Mouse (Mus musculus) C2C12 (cell line): ENCODE measurements at regions not wholly inside any gene's neighbourhood (a gene's known extent, or its start where the extent isn't known, plus 50 kb on each side); places are given as distances from the start of the nearest gene placed in this dataset.

Experiments
- H3K27me3 ChIP-seq: one replicate; pipeline ENCODE4 v1.6.1; 2011; ENCODE audit not compliant: control insufficient read depth, insufficient read depth, insufficient read length
- H3K36me3 ChIP-seq: one replicate; pipeline ENCODE4 v1.6.1; 2011; ENCODE audit not compliant: control insufficient read depth, insufficient read depth
- H3K4me3 ChIP-seq: one replicate; pipeline ENCODE4 v1.5.1; 2011; ENCODE audit warnings: mild to moderate bottlenecking, control low read depth; ENCODE audit not compliant: poor library complexity, insufficient read depth, severe bottlenecking
- H3K79me2 ChIP-seq: one replicate; pipeline ENCODE4 v1.6.1; 2011; ENCODE audit not compliant: control insufficient read depth, insufficient read depth
- H3K79me3 ChIP-seq: one replicate; pipeline ENCODE4 v1.6.1; 2011; ENCODE audit warnings: low read depth, control low read depth
- H3ac ChIP-seq: one replicate; pipeline ENCODE3; 2011; ENCODE audit warnings: low read depth; ENCODE audit not compliant: control insufficient read depth, insufficient read length
- CEBPB ChIP-seq: IDR thresholded peaks from one replicate; pipeline ENCODE4 v1.6.1; 2011; ENCODE audit warnings: low read depth, mild to moderate bottlenecking, control low read depth, moderate library complexity
- CTCF ChIP-seq: IDR thresholded peaks from one replicate; pipeline ENCODE4 v1.5.1; 2011; ENCODE audit not compliant: control insufficient read depth, insufficient read depth, insufficient read length
- FOSL1 ChIP-seq: IDR thresholded peaks from one replicate; pipeline ENCODE4 v1.8.0; 2011; ENCODE audit warnings: mild to moderate bottlenecking, low read length; ENCODE audit not compliant: poor library complexity, insufficient read depth, severe bottlenecking
- MAX ChIP-seq: IDR thresholded peaks from one replicate; pipeline ENCODE4 v1.6.1; 2011; ENCODE audit warnings: mild to moderate bottlenecking, control low read depth
- MYOD1 ChIP-seq: IDR thresholded peaks from one replicate; pipeline ENCODE4 v1.6.1; 2011; ENCODE audit warnings: low read depth; ENCODE audit not compliant: control insufficient read depth, insufficient read length
- MYOG ChIP-seq: IDR thresholded peaks from one replicate; pipeline ENCODE4 v1.6.1; 2011; ENCODE audit not compliant: control insufficient read depth, insufficient read length; ENCODE audit errors: extremely low read depth
- USF1 ChIP-seq: IDR thresholded peaks from one replicate; pipeline ENCODE4 v1.6.1; 2011; ENCODE audit warnings: low read depth, mild to moderate bottlenecking, control low read depth, moderate library complexity

GRCm38 (mm10) chr3:38084548-38084947 is 360.3 kb upstream of the Gm5148 start:
- Histone ChIP-seq H3ac (no peak overlapping the region), H3K27me3 (no peaks in the 10 kb centered on the region), H3K79me3 (no peaks in the 10 kb centered on the region), H3K79me2 (no peaks in the 10 kb centered on the region), H3K36me3 (no peaks in the 10 kb centered on the region), H3K4me3 (no peak overlapping the region)
- TF ChIP-seq CEBPB (no peak), USF1 (no peak), FOSL1 (no peak), MYOD1 (no peak), MAX (no peak), MYOG (no peak), CTCF (no peak)

GRCm38 (mm10) chr3:38082386-38082785 is 358.1 kb upstream of the Gm5148 start:
- Histone ChIP-seq H3ac (no peak overlapping the region), H3K79me2 (no peaks in the 10 kb centered on the region), H3K27me3 (no peaks in the 10 kb centered on the region), H3K79me3 (no peaks in the 10 kb centered on the region), H3K4me3 (no peak overlapping the region), H3K36me3 (no peaks in the 10 kb centered on the region)
- TF ChIP-seq MAX (no peak), FOSL1 (no peak), MYOD1 (no peak), CEBPB (no peak), USF1 (no peak), CTCF (no peak), MYOG (no peak)

GRCm38 (mm10) chr3:38076835-38077234 is 352.5 kb upstream of the Gm5148 start:
- TF ChIP-seq CEBPB = no peak
- no peaks in the 10 kb centered on the region for H3K36me3 ChIP-seq
- no peak overlapping the region for H3K4me3 ChIP-seq
- H3ac ChIP-seq = no peak overlapping the region
- no peaks in the 10 kb centered on the region for H3K79me2 ChIP-seq
- H3K79me3 ChIP-seq = no peaks in the 10 kb centered on the region
- H3K27me3 ChIP-seq = no peaks in the 10 kb centered on the region

GRCm38 (mm10) chr3:38073946-38074345 is 349.7 kb upstream of the Gm5148 start:
- no peaks in the 10 kb centered on the region for H3K36me3 ChIP-seq
- TF ChIP-seq CTCF (no peak), MAX (no peak), CEBPB (no peak), MYOG (no peak), USF1 (no peak), MYOD1 (no peak), FOSL1 (no peak)
- H3K27me3 ChIP-seq = no peaks in the 10 kb centered on the region
- H3K4me3 ChIP-seq = no peak overlapping the region
- H3K79me2 ChIP-seq = no peaks in the 10 kb centered on the region
- no peaks in the 10 kb centered on the region for H3K79me3 ChIP-seq
- H3ac ChIP-seq = no peak overlapping the region

- Histone ChIP-seq H3K79me3 (no peaks in the 10 kb centered on the region), H3K36me3 (no peaks in the 10 kb centered on the region), H3K27me3 (no peaks in the 10 kb centered on the region), H3K79me2 (no peaks in the 10 kb centered on the region), H3ac (no peak overlapping the region), H3K4me3 (no peak overlapping the region)
- TF ChIP-seq USF1 = no peak
- no peak for TF ChIP-seq CTCF
- no peak for TF ChIP-seq MYOD1
- no peak for TF ChIP-seq MYOG
- no peak for TF ChIP-seq MAX
- TF ChIP-seq FOSL1 = no peak
- TF ChIP-seq CEBPB = no peak
Observed at GRCm38 (mm10) chr3:38055627-38056026, 331.3 kb upstream of the Gm5148 start.

- Histone ChIP-seq H3K36me3 (no peaks in the 10 kb centered on the region), H3K4me3 (no peak overlapping the region), H3K79me3 (no peaks in the 10 kb centered on the region), H3ac (no peak overlapping the region), H3K79me2 (no peaks in the 10 kb centered on the region), H3K27me3 (no peaks in the 10 kb centered on the region)
- TF ChIP-seq CEBPB (no peak), MYOG (no peak), MYOD1 (no peak), CTCF (no peak), FOSL1 (no peak), USF1 (no peak), MAX (no peak)
Observed at GRCm38 (mm10) chr3:38052941-38053340, 328.7 kb upstream of the Gm5148 start.

- Histone ChIP-seq H3K27me3 (no peaks in the 10 kb centered on the region), H3K4me3 (no peak overlapping the region), H3K36me3 (no peaks in the 10 kb centered on the region), H3ac (no peak overlapping the region), H3K79me3 (no peaks in the 10 kb centered on the region), H3K79me2 (no peaks in the 10 kb centered on the region)
- no peak for TF ChIP-seq USF1
- no peak for TF ChIP-seq CTCF
- no peak for TF ChIP-seq MYOG
- TF ChIP-seq MYOD1 = no peak
- TF ChIP-seq CEBPB = no peak
- TF ChIP-seq MAX = no peak
Observed at GRCm38 (mm10) chr3:38051748-38052147, 327.5 kb upstream of the Gm5148 start.
